Mouse (Mus musculus) adrenal gland (tissue): Measurements from ENCODE around the gene Hist2h3c2.
"Not testable (repeated sequence)": the region's sequence is repeated elsewhere in the genome, so short reads cannot be mapped to it uniquely, and the experiment has no call there.

ENCODE experiments used
- intact Hi-C: fragments of 180-260 bp; cut with DNase I; formaldehyde crosslinking; loops from one replicate; pipeline ENCODE4 v1.15.1; 2025
- long read RNA-seq, 2 experiments: library from polyadenylated mRNA; unstranded; transcript quantifications; one replicate each; pipeline ENCODE4 v2.0.0; 2020; ENCODE audit warnings: borderline replicate concordance in 1 of 2; ENCODE audit not compliant: insufficient replicate concordance in 1 of 2

Hist2h3c2 gene
- long read RNA-seq, experiment 1, partial matches to known transcripts, result 0 of 1 reads
- long read RNA-seq, experiment 1, other reads (novel, unspliced or antisense), result 0 of 1 reads
- long read RNA-seq, experiment 2, partial matches to known transcripts, result 0 of 2 reads
- long read RNA-seq, experiment 2, other reads (novel, unspliced or antisense), result 0 of 2 reads

GRCm38 (mm10) chr3:96238954-96239793 is at the start of gene Hist2h3c2:
Hist2h3c2 (minus strand) TSS chr3:96239127.
- intact Hi-C loops, result not testable (repeated sequence)

- intact Hi-C loops, result not testable (repeated sequence)
Measured at GRCm38 (mm10) chr3:96287334-96287733, 48.4 kb upstream of the Hist2h3c2 start.

- intact Hi-C loops, result loop anchor here (5.0 kb wide), 1 partner anchor 218 kb away; no protein-coding TSS in a partner anchor
Measured at GRCm38 (mm10) chr3:96284457-96284856, 45.5 kb upstream of the Hist2h3c2 start.

GRCm38 (mm10) chr3:96280660-96281059 is 41.7 kb upstream of the Hist2h3c2 start:
- intact Hi-C loops, result loop anchor here (5.0 kb wide), 1 partner anchor 222 kb away; no protein-coding TSS in a partner anchor

GRCm38 (mm10) chr3:96277800-96278624 is 39.1 kb upstream of the Hist2h3c2 start:
- intact Hi-C loops, result loop anchor here (5.0 kb wide), 1 partner anchor 164 kb away; no protein-coding TSS in a partner anchor

GRCm38 (mm10) chr3:96277428-96277799 is 38.5 kb upstream of the Hist2h3c2 start:
- intact Hi-C loops, result loop anchor here (5.0 kb wide), 1 partner anchor 165 kb away; no protein-coding TSS in a partner anchor

GRCm38 (mm10) chr3:96273591-96274465 is 34.9 kb upstream of the Hist2h3c2 start:
- intact Hi-C loops, result no loop called here

- intact Hi-C loops, result no loop called here
Measured at GRCm38 (mm10) chr3:96269511-96270474, 30.9 kb upstream of the Hist2h3c2 start, which contains the start of gene Hist2h2bb. Hist2h2bb (plus strand) TSS chr3:96269752.

GRCm38 (mm10) chr3:96268776-96269378 is 29.9 kb upstream of the Hist2h3c2 start:
- intact Hi-C loops, result not testable (repeated sequence)

- intact Hi-C loops, result no loop called here
Measured at GRCm38 (mm10) chr3:96268051-96268775, 29.3 kb upstream of the Hist2h3c2 start, which contains the start of gene Hist2h3b. Hist2h3b (plus strand) TSS chr3:96268654.

GRCm38 (mm10) chr3:96267541-96267940 is 28.6 kb upstream of the Hist2h3c2 start:
- intact Hi-C loops, result no loop called here

- intact Hi-C loops, result no loop called here
Measured at GRCm38 (mm10) chr3:96266132-96266710, 27.3 kb upstream of the Hist2h3c2 start.

GRCm38 (mm10) chr3:96264404-96264949 is 25.6 kb upstream of the Hist2h3c2 start:
- intact Hi-C loops, result loop anchor here (5.0 kb wide), 1 partner anchor 47 kb away; the partner anchor contains the start of genes Bola1 and Hist2h2ab

GRCm38 (mm10) chr3:96263558-96264403 is 24.9 kb upstream of the Hist2h3c2 start:
- intact Hi-C loops, result loop anchor here (5.0 kb wide), 1 partner anchor 46 kb away; the partner anchor contains the start of genes Bola1 and Hist2h2ab

- intact Hi-C loops, result loop anchor here (5.0 kb wide), 1 partner anchor 46 kb away; the partner anchor contains the start of genes Bola1 and Hist2h2ab
Measured at GRCm38 (mm10) chr3:96262979-96263550, 24.1 kb upstream of the Hist2h3c2 start, which contains the start of gene Hist2h4. Hist2h4 (minus strand) TSS chr3:96263311.
